Mouse (Mus musculus): Measurements from ENCODE around the gene Secisbp2l. TPM values are rescaled to one million over a fixed set of nuclear protein-coding genes. Genes with fewer than 3 reads are reported as not detected.

Secisbp2l gene
- total and polyA plus RNA-seq, 3 experiments, result 8.7 to 15.1 (median 8.9) TPM

DNA sequence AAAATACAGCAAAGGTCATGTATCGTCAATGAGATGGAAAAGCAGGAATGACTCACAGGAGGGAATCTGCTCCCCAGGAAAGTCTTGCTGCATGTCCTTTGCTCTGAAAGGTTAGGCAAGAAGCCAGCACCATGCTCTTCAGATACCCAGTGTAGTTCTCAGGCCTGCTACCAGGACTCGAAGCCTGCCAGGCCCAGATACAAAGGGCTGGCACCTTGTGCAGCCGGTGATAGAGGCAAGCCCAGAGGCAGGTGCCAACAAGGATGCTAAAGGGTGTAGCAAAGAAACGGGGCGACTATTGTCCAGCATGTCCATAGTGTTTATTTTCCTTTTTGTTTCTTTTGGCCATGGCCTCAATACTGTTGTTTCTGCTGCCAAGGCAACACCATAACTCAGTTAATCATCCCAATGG lies 76.2 kb downstream of the Secisbp2l start:
- dilution Hi-C loops (cut with MboI; ENCODE audit: extremely low pct_ligation_motif_present, extremely low pct_unique_long_range_greater_than_20kb, low sequenced_read_pairs), result no loop called here

GRCm38 (mm10) chr2:125704907-125705631 lies 77.6 kb downstream of the Secisbp2l start:
- in situ Hi-C loops (cut with MboI; ENCODE audit: low pct_ligation_motif_present, low pct_unique_long_range_greater_than_20kb, low sequenced_read_pairs) (no loop called here), dilution Hi-C loops (cut with MboI; ENCODE audit: extremely low pct_ligation_motif_present, extremely low pct_unique_long_range_greater_than_20kb, low sequenced_read_pairs) (no loop called here)
- DNase-seq (ENCODE audit: extremely low read depth), result no peak

More for the DNA sequence above, 76.2 kb downstream of the Secisbp2l start:
- Histone ChIP-seq H3K36me3 (replicated peaks in 1 of 2; ENCODE audit: control insufficient read depth in 1 of 2, insufficient read depth in 1 of 2, low read length in 1 of 2) (no peaks in the 10 kb centered on the region), H3K4me1 (ENCODE audit: control insufficient read depth in 1 of 2, insufficient read depth in 2 of 2) (peaks cover 5 to 11% of the 10 kb centered on the region in 2 experiments; a peak in 3 of 4 replicates), H3K79me2 (replicated peaks; ENCODE audit: control insufficient read depth, extremely low read depth, insufficient read depth, poor library complexity, severe bottlenecking) (no peaks in the 10 kb centered on the region), H3K9ac (ENCODE audit: insufficient read depth, low read depth) (no peak overlapping the region), H3K4me3 (replicated peaks in 1 of 3; ENCODE audit: low read depth in 2 of 3, low read length in 2 of 3, poor library complexity in 1 of 3) (no peak overlapping the region), H3K9me3 (replicated peaks; ENCODE audit: low read length) (no peaks in the 10 kb centered on the region), H3K27me3 (replicated peaks) (no peaks in the 10 kb centered on the region), H3K27ac (ENCODE audit: insufficient read depth, low read depth) (no peak overlapping the region), H3K4me2 (ENCODE audit: insufficient read depth, low read depth, poor library complexity, severe bottlenecking) (no peak overlapping the region)
- DNase-seq (ENCODE audit: extremely low read depth), result no peak
- in situ Hi-C loops (cut with MboI; ENCODE audit: low pct_ligation_motif_present, low pct_unique_long_range_greater_than_20kb, low sequenced_read_pairs), result no loop called here
- TF ChIP-seq HCFC1 (IDR thresholded peaks at IDR 0.05; ENCODE audit: low read depth, low read length) (no peak), RCOR1 (conservative IDR thresholded peaks at IDR 0.05; ENCODE audit: low read depth, low read length) (no peak), ZKSCAN1 (IDR thresholded peaks at IDR 0.05; ENCODE audit: borderline replicate concordance, low read depth, low read length) (no peak), MYC (IDR thresholded peaks at IDR 0.05; ENCODE audit: low read depth, low read length) (no peak), TBP (conservative IDR thresholded peaks at IDR 0.05; ENCODE audit: low read depth, low read length) (no peak), EP300 (IDR thresholded peaks at IDR 0.05; ENCODE audit: low read length) (no peak), IRF4 (IDR thresholded peaks at IDR 0.05; ENCODE audit: low read depth, low read length) (no peak), RAD21 (IDR thresholded peaks at IDR 0.05; ENCODE audit: low read depth, low read length) (no peak), NRF1 (IDR thresholded peaks at IDR 0.05; ENCODE audit: low read depth, low read length) (no peak), MAX (IDR thresholded peaks at IDR 0.05; ENCODE audit: low read length) (no peak), E2F4 (IDR thresholded peaks at IDR 0.05; ENCODE audit: insufficient replicate concordance, low read depth, low read length) (no peak), ZC3H11A (IDR thresholded peaks at IDR 0.05; ENCODE audit: low read depth, low read length) (no peak), CTCF (conservative IDR thresholded peaks at IDR 0.05 in 1 of 2, IDR thresholded peaks at IDR 0.05 in 1 of 2; ENCODE audit: low read depth in 2 of 2, low read length in 2 of 2) (no peak), POLR2A (IDR thresholded peaks at IDR 0.05; ENCODE audit: low read depth, low read length) (no peak), KAT2A (IDR thresholded peaks at IDR 0.05; ENCODE audit: insufficient replicate concordance, low read length) (no peak), BHLHE40 (IDR thresholded peaks at IDR 0.05; ENCODE audit: low read depth, low read length) (no peak), USF1 (IDR thresholded peaks at IDR 0.05; ENCODE audit: low read depth, low read length) (no peak)

More at GRCm38 (mm10) chr2:125704907-125705631, 77.6 kb downstream of the Secisbp2l start:
- Histone ChIP-seq H3K27ac (ENCODE audit: insufficient read depth, low read depth) (no peak overlapping the region), H3K9ac (ENCODE audit: insufficient read depth, low read depth) (no peak overlapping the region), H3K4me1 (ENCODE audit: control insufficient read depth in 1 of 2, insufficient read depth in 2 of 2) (peaks cover 5 to 11% of the 10 kb centered on the region in 2 experiments; a peak in 3 of 4 replicates), H3K36me3 (replicated peaks in 1 of 2; ENCODE audit: control insufficient read depth in 1 of 2, insufficient read depth in 1 of 2, low read length in 1 of 2) (no peaks in the 10 kb centered on the region), H3K79me2 (replicated peaks; ENCODE audit: control insufficient read depth, extremely low read depth, insufficient read depth, poor library complexity, severe bottlenecking) (no peaks in the 10 kb centered on the region), H3K4me3 (replicated peaks in 1 of 3; ENCODE audit: low read depth in 2 of 3, low read length in 2 of 3, poor library complexity in 1 of 3) (no peak overlapping the region), H3K9me3 (replicated peaks; ENCODE audit: low read length) (no peaks in the 10 kb centered on the region), H3K4me2 (ENCODE audit: insufficient read depth, low read depth, poor library complexity, severe bottlenecking) (no peak overlapping the region), H3K27me3 (replicated peaks) (no peaks in the 10 kb centered on the region)
- no peak for TF ChIP-seq ZNF384 (IDR thresholded peaks at IDR 0.05; ENCODE audit: low read depth, low read length)
- no peak for TF ChIP-seq CTCF (conservative IDR thresholded peaks at IDR 0.05 in 1 of 2, IDR thresholded peaks at IDR 0.05 in 1 of 2; ENCODE audit: low read depth in 2 of 2, low read length in 2 of 2)
- no peak for TF ChIP-seq BHLHE40 (IDR thresholded peaks at IDR 0.05; ENCODE audit: low read depth, low read length)
- no peak for TF ChIP-seq MAZ (IDR thresholded peaks at IDR 0.05; ENCODE audit: low read depth, low read length)

Data from CH12.LX (cell line).